Mouse (Mus musculus) hindbrain, embryonic 14.5 days (tissue): ENCODE measurements around the gene Mmel1. TPM values are rescaled to one million over a fixed set of nuclear protein-coding genes. Genes with fewer than 3 reads are reported as not detected.

Source experiments
- ATAC-seq: fragments of 200-750 bp; cut with Nextera tagmentation; 2 replicates; pipeline ENCODE4 v1.8.0; 2017; ENCODE audit warnings: moderate number of reproducible peaks, mild to moderate bottlenecking, moderate TSS enrichment, moderate library complexity; ENCODE audit not compliant: low FRiP score
- DNase-seq: peaks from one replicate; pipeline ENCODE4 v3.0.0-alpha.2; 2015; ENCODE audit warnings: low spot score
- H3K27ac ChIP-seq: fragments of 300-500 bp; sonication (generic); 2 replicates; pipeline ENCODE4 v1.5.1; 2014; ENCODE audit warnings: mild to moderate bottlenecking, moderate library complexity
- H3K27me3 ChIP-seq: fragments of 300-500 bp; sonication (generic); 2 replicates; pipeline ENCODE4 v1.6.1; 2014; ENCODE audit warnings: mild to moderate bottlenecking, low read length, mixed read lengths; ENCODE audit not compliant: control insufficient read depth, insufficient read depth
- H3K36me3 ChIP-seq: fragments of 300-500 bp; sonication (generic); replicated peaks from 2 replicates; pipeline ENCODE4 v1.6.1; 2014; ENCODE audit not compliant: control insufficient read depth, insufficient read depth
- H3K4me1 ChIP-seq: fragments of 300-500 bp; sonication (generic); replicated peaks from 2 replicates; pipeline ENCODE4 v1.6.1; 2014; ENCODE audit warnings: antibody characterized with exemption, low read length, mixed read lengths; ENCODE audit not compliant: control insufficient read depth, insufficient read depth
- H3K4me2 ChIP-seq: fragments of 300-500 bp; sonication (generic); replicated peaks from 2 replicates; pipeline ENCODE4 v1.6.1; 2014; ENCODE audit warnings: mild to moderate bottlenecking, moderate library complexity
- H3K4me3 ChIP-seq: fragments of 300-500 bp; sonication (generic); replicated peaks from 2 replicates; pipeline ENCODE4 v1.5.1; 2014; ENCODE audit warnings: mild to moderate bottlenecking, low read length
- H3K9ac ChIP-seq: fragments of 300-500 bp; sonication (generic); 2 replicates; pipeline ENCODE4 v1.6.1; 2014
- H3K9me3 ChIP-seq: fragments of 300-500 bp; sonication (generic); 2 replicates; pipeline ENCODE4 v1.6.1; 2016; ENCODE audit warnings: low read length; ENCODE audit not compliant: control insufficient read depth
- WGBS: fragments of 180-500 bp; shearing (Covaris S2); extraction: QIAGEN DNeasy Blood & Tissue Kit; methylation state at CpG from one replicate; pipeline ENCODE4 v1.1.7; 2014; 5-methylcytosine and 5-hydroxymethylcytosine counted together
- polyA plus RNA-seq: library from polyadenylated mRNA; unstranded; fragments of >200 nt; fragmentation: Nextera tagmentation; extraction: Ambion mirVana; gene quantifications from 2 replicates; pipeline ENCODE4 v1.2.1, GENCODE M21; 2014

Gene Mmel1
- polyA plus RNA-seq, 1 experiment from 2014 or later = 0.23 TPM

- H3K4me1 ChIP-seq = no peaks in the 10 kb centered on the region
- no peak overlapping the region for H3K4me2 ChIP-seq
- H3K9me3 ChIP-seq = no peaks in the 10 kb centered on the region
- no peak for ATAC-seq
- DNase-seq = no peak
- WGBS = 78% methylated on average over 1 of the region's 1 CpGs
- H3K27ac ChIP-seq = no peak overlapping the region
- H3K9ac ChIP-seq = no peak overlapping the region
- H3K27me3 ChIP-seq = no peaks in the 10 kb centered on the region
- H3K4me3 ChIP-seq = no peak overlapping the region
- no peaks in the 10 kb centered on the region for H3K36me3 ChIP-seq
These were observed 68.4 kb downstream of the Mmel1 start for GRCm38 (mm10) chr4:154937746-154938145.

- Histone ChIP-seq H3K9ac (no peak overlapping the region), H3K36me3 (no peaks in the 10 kb centered on the region), H3K9me3 (no peaks in the 10 kb centered on the region), H3K27me3 (no peaks in the 10 kb centered on the region), H3K27ac (no peak overlapping the region), H3K4me1 (no peaks in the 10 kb centered on the region), H3K4me3 (no peak overlapping the region), H3K4me2 (no peak overlapping the region)
- ATAC-seq (no peak), DNase-seq (no peak)
- 90% methylated on average over 2 of the region's 2 CpGs for WGBS
These were observed 70.8 kb downstream of the Mmel1 start for GRCm38 (mm10) chr4:154940156-154940555.

GRCm38 (mm10) chr4:154941831-154942230 is 72.4 kb downstream of the Mmel1 start:
- H3K4me2 ChIP-seq = no peak overlapping the region
- no peaks in the 10 kb centered on the region for H3K27me3 ChIP-seq
- peaks cover 14% of the 10 kb centered on the region; the same call in 1 of the 2 replicates for H3K4me1 ChIP-seq
- no peak overlapping the region for H3K27ac ChIP-seq
- no peak for ATAC-seq
- H3K4me3 ChIP-seq = no peak overlapping the region
- H3K9ac ChIP-seq = no peak overlapping the region
- WGBS = 96% methylated on average over 5 of the region's 5 CpGs
- DNase-seq = no peak
- H3K36me3 ChIP-seq = no peaks in the 10 kb centered on the region
- no peaks in the 10 kb centered on the region for H3K9me3 ChIP-seq

GRCm38 (mm10) chr4:154942632-154943322 is 73.4 kb downstream of the Mmel1 start:
- H3K4me2 ChIP-seq = no peak overlapping the region
- no peak overlapping the region for H3K9ac ChIP-seq
- ATAC-seq (no peak), DNase-seq (no peak)
- H3K27me3 ChIP-seq = no peaks in the 10 kb centered on the region
- no peak overlapping the region for H3K27ac ChIP-seq
- no peak overlapping the region for H3K4me3 ChIP-seq
- WGBS = 87% methylated on average over 10 of the region's 10 CpGs
- H3K4me1 ChIP-seq = peaks cover 14% of the 10 kb centered on the region; the same call in 1 of the 2 replicates
- no peaks in the 10 kb centered on the region for H3K36me3 ChIP-seq
- H3K9me3 ChIP-seq = no peaks in the 10 kb centered on the region

- DNase-seq = no peak
- Histone ChIP-seq H3K4me2 (no peak overlapping the region), H3K9ac (no peak overlapping the region), H3K4me3 (no peak overlapping the region), H3K27me3 (no peaks in the 10 kb centered on the region), H3K36me3 (no peaks in the 10 kb centered on the region), H3K9me3 (no peaks in the 10 kb centered on the region), H3K4me1 (peaks cover 14% of the 10 kb centered on the region; the same call in 1 of the 2 replicates), H3K27ac (no peak overlapping the region)
- no peak for ATAC-seq
- 94% methylated on average over 6 of the region's 6 CpGs for WGBS
These were observed 74.1 kb downstream of the Mmel1 start for GRCm38 (mm10) chr4:154943323-154944039.

GRCm38 (mm10) chr4:154944121-154944590 is 74.8 kb downstream of the Mmel1 start:
- Histone ChIP-seq H3K9me3 (no peaks in the 10 kb centered on the region), H3K4me3 (no peak overlapping the region), H3K4me1 (peaks cover 14% of the 10 kb centered on the region; the same call in 1 of the 2 replicates), H3K9ac (no peak overlapping the region), H3K27me3 (no peaks in the 10 kb centered on the region), H3K36me3 (no peaks in the 10 kb centered on the region), H3K4me2 (no peak overlapping the region), H3K27ac (no peak overlapping the region)
- DNase-seq (peak; percentile 86), ATAC-seq (peak; percentile 68)
- WGBS = 10% methylated on average over 2 of the region's 2 CpGs

Other genes with a start within 250 kb of the Mmel1 start
- gene Prdm16, start 232.7 kb upstream of the Mmel1 start, polyA plus RNA-seq = 13.2 and 15.6 TPM in 2 replicates
- gene Actrt2, start 201.7 kb upstream of the Mmel1 start, polyA plus RNA-seq = not detected in 2 replicates
- gene Ttc34, start 32.1 kb upstream of the Mmel1 start, polyA plus RNA-seq = 1.7 and 2.4 TPM in 2 replicates
- gene Fam213b, start 29.6 kb downstream of the Mmel1 start, polyA plus RNA-seq = 55.9 and 57.1 TPM in 2 replicates
- 0.40 TPM in 1 of 2 replicates, not detected in the other for gene Tnfrsf14, start 59.0 kb downstream of the Mmel1 start, polyA plus RNA-seq
- 70.0 and 102 TPM in 2 replicates for gene Hes5, start 91.3 kb downstream of the Mmel1 start, polyA plus RNA-seq
- gene Pank4, start 94.5 kb downstream of the Mmel1 start, polyA plus RNA-seq = 34.1 and 34.4 TPM in 2 replicates
- gene Plch2, start 187.2 kb downstream of the Mmel1 start, polyA plus RNA-seq = 13.4 and 13.8 TPM in 2 replicates
- gene Pex10, start 197.4 kb downstream of the Mmel1 start, polyA plus RNA-seq = 5.4 and 7.0 TPM in 2 replicates
- gene Rer1, start 216.8 kb downstream of the Mmel1 start, polyA plus RNA-seq = 145 and 148 TPM in 2 replicates
- gene Morn1, start 217.0 kb downstream of the Mmel1 start, polyA plus RNA-seq = 6.1 and 8.7 TPM in 2 replicates